Mouse (Mus musculus): ENCODE results near the gene Gm12845. TPM values are rescaled to one million over a fixed set of nuclear protein-coding genes. Genes with fewer than 3 reads are reported as not detected.

The Gm12845 gene
- total and polyA plus RNA-seq, 3 experiments: not detected

GRCm38 (mm10) chr4:117713303-117714098, 10.7 kb upstream of the Gm12845 start:
- Histone ChIP-seq H3K36me3 (ENCODE audit: control insufficient read depth in 1 of 2, insufficient read depth in 2 of 2, low read length in 2 of 2) (0 out of 4 replicates have a peak, but pooled peaks cover 0 to 2% of the 10 kb centered on the region in 2 experiments), H3K27me3 (ENCODE audit: control insufficient read depth in 1 of 2, insufficient read depth in 2 of 2, low read length in 2 of 2) (peaks cover 2 to 5% of the 10 kb centered on the region in 2 experiments; a peak in 3 of 4 replicates), H3K79me2 (ENCODE audit: control insufficient read depth, insufficient read depth, low read length, poor library complexity) (no peaks in the 10 kb centered on the region), H3K27ac (ENCODE audit: control insufficient read depth, low read depth, low read length) (no peak overlapping the region), H3K9me3 (replicated peaks; ENCODE audit: insufficient read depth, low read length) (no peaks in the 10 kb centered on the region), H3K4me1 (ENCODE audit: control insufficient read depth in 1 of 2, insufficient read depth in 2 of 2, low read length in 2 of 2) (peaks cover 0 to 5% of the 10 kb centered on the region in 2 experiments; a peak in 2 of 4 replicates), H3K9ac (ENCODE audit: control insufficient read depth, low read depth, low read length, poor library complexity, severe bottlenecking) (no peak overlapping the region), H3K4me3 (ENCODE audit: control insufficient read depth in 1 of 2, insufficient read depth in 1 of 2, low read depth in 2 of 2, low read length in 2 of 2) (no peak overlapping the region)
- TF ChIP-seq KAT2A (conservative IDR thresholded peaks at IDR 0.05; ENCODE audit: low read depth, low read length): no peak
- no peak for TF ChIP-seq NRF1 (IDR thresholded peaks at IDR 0.05; ENCODE audit: insufficient read depth, low read depth, low read length, poor library complexity, severe bottlenecking)
- no peak for TF ChIP-seq ETS1 (IDR thresholded peaks at IDR 0.05; ENCODE audit: low read depth, low read length)
- TF ChIP-seq MAZ (IDR thresholded peaks at IDR 0.05; ENCODE audit: low read depth, low read length): no peak
- TF ChIP-seq CHD1 (IDR thresholded peaks at IDR 0.05; ENCODE audit: low read depth, low read length): no peak
- no peak for TF ChIP-seq ELF1 (IDR thresholded peaks at IDR 0.05; ENCODE audit: low read depth, low read length)
- no peak for TF ChIP-seq CHD2 (IDR thresholded peaks at IDR 0.05; ENCODE audit: low read length)
- no peak for TF ChIP-seq MEF2A (IDR thresholded peaks at IDR 0.05; ENCODE audit: extremely low read depth, insufficient replicate concordance, low read depth, low read length, poor library complexity, severe bottlenecking)
- TF ChIP-seq POLR2A (IDR thresholded peaks at IDR 0.05; ENCODE audit: control insufficient read depth in 1 of 2, insufficient read depth in 1 of 2, low read depth in 1 of 2, low read length in 2 of 2, poor library complexity in 1 of 2): no peak
- TF ChIP-seq USF1 (IDR thresholded peaks at IDR 0.05; ENCODE audit: low read depth, low read length): no peak
- DNase-seq (ENCODE audit: low read depth, low spot score): no peak

GRCm38 (mm10) chr4:117731926-117732325, 7.7 kb downstream of the Gm12845 start:
- no peak overlapping the region for H3K27ac ChIP-seq (ENCODE audit: control insufficient read depth, low read depth, low read length)
- no peaks in the 10 kb centered on the region for H3K79me2 ChIP-seq (ENCODE audit: control insufficient read depth, insufficient read depth, low read length, poor library complexity)
- H3K9me3 ChIP-seq (replicated peaks; ENCODE audit: insufficient read depth, low read length): no peaks in the 10 kb centered on the region
- no peaks in the 10 kb centered on the region for H3K36me3 ChIP-seq (ENCODE audit: control insufficient read depth in 1 of 2, insufficient read depth in 2 of 2, low read length in 2 of 2)
- no peak for DNase-seq (ENCODE audit: low read depth, low spot score)
- peaks cover 0 to 1% of the 10 kb centered on the region in 2 experiments; a peak in 3 of 4 replicates for H3K27me3 ChIP-seq (ENCODE audit: control insufficient read depth in 1 of 2, insufficient read depth in 2 of 2, low read length in 2 of 2)
- no peak overlapping the region for H3K9ac ChIP-seq (ENCODE audit: control insufficient read depth, low read depth, low read length, poor library complexity, severe bottlenecking)
- no peaks in the 10 kb centered on the region for H3K4me1 ChIP-seq (ENCODE audit: control insufficient read depth in 1 of 2, insufficient read depth in 2 of 2, low read length in 2 of 2)
- no peak for TF ChIP-seq TCF12 (IDR thresholded peaks at IDR 0.05; ENCODE audit: low read depth, low read length)
- no peak for TF ChIP-seq BHLHE40 (IDR thresholded peaks at IDR 0.05; ENCODE audit: borderline replicate concordance, low read depth, low read length)
- TF ChIP-seq GABPA (IDR thresholded peaks at IDR 0.05; ENCODE audit: low read depth, low read length): no peak
- no peak for TF ChIP-seq MEF2A (IDR thresholded peaks at IDR 0.05; ENCODE audit: extremely low read depth, insufficient replicate concordance, low read depth, low read length, poor library complexity, severe bottlenecking)
- TF ChIP-seq ZNF384 (IDR thresholded peaks at IDR 0.05; ENCODE audit: low read depth, low read length): no peak
- TF ChIP-seq POLR2AphosphoS5 (IDR thresholded peaks at IDR 0.05; ENCODE audit: borderline replicate concordance, low read depth, low read length): no peak
- no peak for TF ChIP-seq JUND (IDR thresholded peaks at IDR 0.05; ENCODE audit: low read depth, low read length)
- no peak overlapping the region for H3K4me3 ChIP-seq (ENCODE audit: control insufficient read depth in 1 of 2, insufficient read depth in 1 of 2, low read depth in 2 of 2, low read length in 2 of 2)
